Mouse (Mus musculus) kidney, postnatal 10 days (tissue): ENCODE measurements around the gene Gm11564.
"Not testable (repeated sequence)": the region's sequence is repeated elsewhere in the genome, so short reads cannot be mapped to it uniquely, and the experiment has no call there.

Experiments used
- DNase-seq: peaks from one replicate; pipeline ENCODE4 v3.0.0; 2021; ENCODE audit warnings: mixed read lengths

Gene Gm11564

DNA sequence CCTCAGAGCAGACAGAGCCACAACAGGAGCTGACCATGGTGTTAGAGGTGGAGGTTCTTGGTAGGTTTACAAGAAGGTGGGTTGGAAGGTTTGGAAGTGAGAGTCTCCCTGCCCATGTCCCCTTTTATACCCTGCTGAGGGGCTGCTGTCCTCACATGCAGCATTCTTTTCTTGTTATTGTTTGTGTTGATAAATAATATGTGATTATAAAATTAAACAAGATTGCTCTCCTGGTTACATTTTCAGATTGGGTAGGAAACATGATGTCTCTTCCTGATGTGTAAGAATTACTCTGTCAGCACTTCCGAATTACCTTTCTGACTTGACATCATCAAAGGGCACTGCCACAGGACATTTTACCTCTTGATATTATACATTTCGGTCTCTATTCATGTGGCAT is at the start of gene Gm11564:
Gene Gm11564, minus strand, starts transcription at position 101 of the 400 bp plus-strand sequence.
- DNase-seq: not testable (repeated sequence)

DNA sequence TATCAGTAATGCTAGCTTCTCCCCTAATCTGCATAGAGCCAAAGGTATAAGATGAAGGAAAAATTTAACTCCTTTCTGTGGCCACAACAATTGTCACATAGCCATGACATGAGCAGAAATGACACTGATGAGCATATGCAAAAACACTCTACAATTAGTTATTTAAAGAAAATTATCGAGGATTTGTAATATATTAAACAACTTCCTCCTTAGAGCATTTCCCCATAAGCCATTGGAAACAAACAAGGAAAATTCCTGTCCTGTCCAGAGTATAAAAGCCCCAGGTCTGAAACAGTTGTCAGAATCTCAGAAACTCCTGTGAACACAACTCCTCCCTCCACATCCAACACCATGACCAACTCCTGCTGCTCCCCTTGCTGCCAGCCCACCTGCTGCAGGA is 48.7 kb upstream of the Gm11564 start, which contains the start of gene Gm11559:
Gene Gm11559, plus strand, starts transcription at position 301 of the 400 bp plus-strand sequence.
- not testable (repeated sequence) for DNase-seq

DNA sequence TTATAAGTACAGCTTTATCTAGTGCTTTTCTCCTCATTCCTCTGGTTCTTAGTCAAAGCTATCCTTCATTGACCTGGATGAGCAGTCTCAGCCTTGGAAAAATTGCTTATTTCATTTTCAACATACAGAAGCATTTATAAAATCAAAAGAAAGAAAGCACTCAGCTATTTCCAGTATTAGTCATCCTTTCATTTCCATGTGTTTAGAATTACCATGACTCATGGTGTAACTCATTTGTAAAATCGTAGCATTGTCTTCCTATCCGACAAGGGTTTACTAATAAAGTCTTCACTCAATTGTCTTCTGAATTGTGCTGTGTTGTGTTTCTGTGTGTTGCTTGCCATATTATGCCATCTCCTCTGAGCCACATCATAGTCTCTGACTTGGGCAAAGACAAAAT is 43.3 kb upstream of the Gm11564 start:
- DNase-seq: no peak

DNA sequence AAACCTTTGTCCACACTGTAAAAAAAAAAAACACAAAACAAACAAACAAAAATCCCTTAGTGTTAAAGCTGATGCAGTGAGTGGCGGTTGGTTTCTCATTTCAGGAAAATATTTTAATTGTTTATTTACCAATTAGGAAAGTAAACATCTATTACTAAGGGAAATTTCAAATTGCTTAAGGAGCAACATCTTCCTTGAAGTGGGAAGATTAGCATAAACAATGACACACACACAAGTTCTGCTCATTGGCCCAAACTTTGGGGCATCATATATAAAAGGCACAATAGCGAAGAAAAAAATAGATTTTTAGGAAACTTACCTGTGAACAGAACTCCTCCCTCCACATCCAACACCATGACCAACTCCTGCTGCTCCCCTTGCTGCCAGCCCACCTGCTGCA is 42.2 kb upstream of the Gm11564 start, which contains the start of gene Gm11568:
Gene Gm11568, plus strand, starts transcription at position 301 of the 400 bp plus-strand sequence.
- DNase-seq: no peak

DNA sequence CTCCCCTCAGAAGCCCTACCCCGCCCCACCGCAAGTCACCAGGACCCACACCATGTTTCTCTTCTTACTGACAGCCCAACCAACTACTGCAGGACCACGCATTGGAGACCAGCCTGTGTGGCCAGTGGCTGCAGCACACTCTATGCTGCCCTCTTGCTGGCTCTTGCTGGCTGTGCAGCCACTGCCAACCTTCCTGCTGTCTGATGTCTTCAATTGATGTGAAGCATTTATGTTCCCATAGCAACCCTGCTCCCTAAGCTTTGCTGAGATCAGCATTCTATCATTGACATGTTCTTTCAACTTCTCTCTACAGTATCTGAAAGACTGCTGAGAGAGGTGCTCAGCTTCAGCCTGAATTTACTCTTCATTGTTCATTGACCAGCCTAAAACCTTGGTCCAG is 38.7 kb upstream of the Gm11564 start:
- DNase-seq: peak; percentile 7

DNA sequence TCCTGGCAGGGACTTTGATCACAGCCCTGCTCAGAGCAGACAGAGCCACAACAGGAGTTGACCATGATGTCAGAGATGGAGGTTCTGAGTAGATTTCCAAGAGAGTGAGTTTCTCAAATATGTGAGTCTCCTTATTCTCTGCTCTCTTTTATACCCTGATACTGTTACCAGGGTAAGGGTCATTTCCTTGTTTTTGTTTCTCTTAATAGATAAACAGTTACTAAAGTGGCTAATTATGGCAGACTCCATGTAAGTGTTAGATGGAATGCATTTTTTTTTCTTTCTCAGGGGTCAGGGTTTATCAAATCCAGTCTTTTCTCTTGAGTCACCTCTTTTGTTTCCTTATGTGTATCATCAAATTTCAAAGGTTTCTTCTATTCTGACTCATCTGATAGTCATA is 36.0 kb upstream of the Gm11564 start, which contains the start of gene Krtap4-16:
Gene Krtap4-16, minus strand, starts transcription at position 101 of the 400 bp plus-strand sequence.
- no peak for DNase-seq

DNA sequence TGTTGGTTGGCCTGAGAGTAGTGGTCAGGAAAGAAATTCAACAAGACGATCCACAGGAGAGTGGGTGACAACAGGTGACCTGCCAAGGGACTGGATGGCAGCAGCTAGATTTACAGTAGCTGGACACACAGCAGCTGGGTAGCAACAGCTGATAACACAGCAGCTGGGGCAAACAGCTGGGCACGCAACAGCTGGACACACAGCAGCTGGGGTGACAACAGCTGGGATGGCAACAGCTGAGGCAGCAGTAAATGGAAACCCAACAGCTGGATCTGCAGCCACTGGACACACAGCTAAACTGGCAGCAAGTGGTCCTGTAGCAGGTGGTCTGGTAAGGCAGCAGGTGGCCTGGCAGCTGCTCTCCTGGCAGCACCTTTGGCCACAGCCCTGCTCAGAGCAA is 31.3 kb upstream of the Gm11564 start:
- no peak for DNase-seq

DNA sequence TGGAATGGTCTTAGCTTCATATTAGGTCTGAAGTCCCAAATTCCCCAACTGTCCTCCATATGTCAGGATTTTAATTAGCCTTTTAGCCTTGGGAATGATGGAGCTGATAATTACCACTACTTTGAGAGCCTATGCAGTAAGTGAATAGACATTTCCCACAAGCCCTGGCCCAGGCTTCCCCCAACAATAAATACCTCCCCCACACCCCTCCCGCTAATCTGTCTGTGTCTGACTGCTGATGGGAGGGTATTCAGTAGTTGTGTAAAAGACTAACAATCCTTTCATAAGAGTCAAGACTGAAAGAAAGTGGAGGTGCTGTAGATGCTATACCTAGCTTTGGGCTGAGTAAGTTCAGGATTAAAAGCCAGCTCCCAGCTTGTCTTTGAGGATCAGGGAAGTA is 26.7 kb upstream of the Gm11564 start:
- no peak for DNase-seq

DNA sequence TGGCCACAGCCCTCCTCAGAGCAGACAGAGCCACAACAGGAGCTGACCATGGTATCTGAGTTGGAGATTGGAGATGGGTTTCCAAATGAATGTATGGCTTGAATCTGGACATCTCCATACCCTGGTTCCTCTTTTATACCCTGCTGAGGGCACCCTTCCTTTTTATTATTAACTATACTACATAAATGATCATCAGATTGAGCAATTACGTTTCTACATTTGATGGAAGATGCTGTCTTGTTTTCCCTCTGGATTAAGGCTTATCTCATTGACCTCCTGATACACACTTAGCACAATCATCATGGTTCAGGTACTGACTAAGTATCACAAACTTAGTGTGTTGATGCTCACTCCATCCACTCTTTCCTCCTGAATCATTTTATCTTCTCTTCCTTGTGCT is 22.5 kb upstream of the Gm11564 start, which contains the start of gene 2300003K06Rik:
Gene 2300003K06Rik, minus strand, starts transcription at position 101 of the 400 bp plus-strand sequence.
- DNase-seq: no peak

DNA sequence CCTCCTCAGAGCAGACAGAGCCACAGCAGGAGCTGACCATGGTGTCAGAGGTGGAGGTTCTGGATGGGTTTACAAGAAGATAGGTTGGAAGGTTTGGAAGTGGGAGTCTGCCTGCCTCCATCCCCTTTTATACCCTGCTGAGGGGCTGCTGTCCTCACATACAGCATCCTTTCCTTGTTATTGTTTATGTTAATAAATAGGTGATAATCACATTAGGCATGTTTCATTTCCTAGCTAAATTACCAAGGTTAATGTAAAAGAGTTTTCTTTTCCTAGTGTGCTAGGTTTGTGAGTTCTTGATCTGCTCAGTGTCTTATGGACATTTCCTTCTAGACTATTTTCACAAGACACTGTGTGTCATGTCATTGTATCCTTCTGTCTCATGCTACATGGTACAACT is 5.7 kb downstream of the Gm11564 start, which contains the start of gene Krtap4-13:
Gene Krtap4-13, minus strand, starts transcription at position 101 of the 400 bp plus-strand sequence.
- not testable (repeated sequence) for DNase-seq

DNA sequence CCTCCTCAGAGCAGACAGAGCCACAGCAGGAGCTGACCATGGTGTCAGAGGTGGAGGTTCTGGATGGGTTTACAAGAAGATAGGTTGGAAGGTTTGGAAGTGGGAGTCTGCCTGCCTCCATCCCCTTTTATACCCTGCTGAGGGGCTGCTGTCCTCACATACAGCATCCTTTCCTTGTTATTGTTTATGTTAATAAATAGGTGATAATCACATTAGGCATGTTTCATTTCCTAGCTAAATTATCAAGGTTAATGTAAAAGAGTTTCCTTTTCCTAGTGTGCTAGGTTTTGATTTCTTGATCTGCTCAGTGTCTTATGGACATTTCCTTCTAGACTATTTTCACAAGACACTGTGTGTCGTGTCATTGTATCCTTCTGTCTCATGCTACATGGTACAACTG is 11.1 kb downstream of the Gm11564 start, which contains the start of gene Gm11554:
Gene Gm11554, minus strand, starts transcription at position 101 of the 400 bp plus-strand sequence.
- DNase-seq: not testable (repeated sequence)

DNA sequence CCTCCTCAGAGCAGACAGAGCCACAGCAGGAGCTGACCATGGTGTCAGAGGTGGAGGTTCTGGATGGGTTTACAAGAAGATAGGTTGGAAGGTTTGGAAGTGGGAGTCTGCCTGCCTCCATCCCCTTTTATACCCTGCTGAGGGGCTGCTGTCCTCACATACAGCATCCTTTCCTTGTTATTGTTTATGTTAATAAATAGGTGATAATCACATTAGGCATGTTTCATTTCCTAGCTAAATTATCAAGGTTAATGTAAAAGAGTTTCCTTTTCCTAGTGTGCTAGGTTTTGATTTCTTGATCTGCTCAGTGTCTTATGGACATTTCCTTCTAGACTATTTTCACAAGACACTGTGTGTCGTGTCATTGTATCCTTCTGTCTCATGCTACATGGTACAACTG is 16.6 kb downstream of the Gm11564 start, which contains the start of gene Gm11569:
Gene Gm11569, minus strand, starts transcription at position 101 of the 400 bp plus-strand sequence.
- not testable (repeated sequence) for DNase-seq

DNA sequence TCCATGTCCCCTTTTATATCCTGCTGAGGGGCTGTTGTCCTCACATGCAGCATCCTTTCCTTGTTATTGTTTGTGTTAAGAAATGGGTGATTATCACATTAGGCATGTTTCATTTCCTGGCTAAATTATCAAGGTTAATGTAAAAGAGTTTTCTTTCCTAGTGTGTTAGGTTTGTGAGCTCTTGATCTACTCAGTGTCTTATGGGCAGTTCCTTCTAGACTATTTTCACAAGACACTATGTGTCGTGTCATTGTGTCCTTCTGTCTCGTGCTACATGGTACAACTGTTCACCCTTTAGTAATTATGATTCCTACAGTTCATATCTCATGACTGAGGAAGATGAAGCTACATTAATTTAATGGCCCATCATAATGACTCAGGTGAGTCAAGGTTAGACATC is 22.1 kb downstream of the Gm11564 start, which contains the start of gene Gm11596:
Gene Gm11596, minus strand, starts transcription at position 101 of the 400 bp plus-strand sequence.
- DNase-seq: no peak

DNA sequence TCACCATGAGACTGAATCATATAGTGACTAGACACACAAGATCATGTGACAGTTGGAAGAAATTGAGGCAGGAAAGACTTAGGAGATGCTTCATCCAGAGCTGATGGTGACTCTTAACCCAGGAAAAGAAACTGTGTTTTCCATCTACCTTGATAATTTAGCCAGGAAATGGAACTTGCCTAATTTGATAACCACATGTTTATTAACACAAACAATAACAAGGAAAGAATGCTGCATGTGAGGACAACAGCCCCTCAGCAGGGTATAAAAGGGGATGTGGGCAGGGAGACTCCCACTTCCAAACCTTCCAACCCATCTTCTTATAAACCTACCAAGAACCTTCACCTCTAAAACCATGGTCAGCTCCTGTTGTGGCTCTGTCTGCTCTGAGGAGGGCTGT is 30.6 kb downstream of the Gm11564 start, which contains the start of gene Krtap4-9:
Gene Krtap4-9, plus strand, starts transcription at position 301 of the 400 bp plus-strand sequence.
- DNase-seq: not testable (repeated sequence)

DNA sequence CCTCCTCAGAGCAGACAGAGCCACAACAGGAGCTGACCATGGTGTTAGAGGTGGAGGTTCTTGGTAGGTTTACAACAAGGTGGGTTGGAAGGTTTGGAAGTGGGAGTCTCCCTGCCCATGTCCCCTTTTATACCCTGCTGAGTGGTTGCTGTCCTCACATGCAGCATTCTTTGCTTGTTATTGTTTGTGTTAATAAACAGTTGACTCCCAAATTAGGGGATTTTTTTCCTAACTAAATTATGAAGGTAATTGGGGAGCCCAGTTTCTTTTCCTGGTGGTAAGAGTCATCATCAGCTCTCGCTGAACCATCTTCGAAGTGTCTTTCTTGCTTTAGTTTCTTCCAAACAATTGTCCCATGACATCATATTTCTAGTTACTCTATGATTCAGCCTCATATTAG is 34.9 kb downstream of the Gm11564 start, which contains the start of gene Krtap4-8:
Gene Krtap4-8, minus strand, starts transcription at position 101 of the 400 bp plus-strand sequence.
- DNase-seq: no peak

DNA sequence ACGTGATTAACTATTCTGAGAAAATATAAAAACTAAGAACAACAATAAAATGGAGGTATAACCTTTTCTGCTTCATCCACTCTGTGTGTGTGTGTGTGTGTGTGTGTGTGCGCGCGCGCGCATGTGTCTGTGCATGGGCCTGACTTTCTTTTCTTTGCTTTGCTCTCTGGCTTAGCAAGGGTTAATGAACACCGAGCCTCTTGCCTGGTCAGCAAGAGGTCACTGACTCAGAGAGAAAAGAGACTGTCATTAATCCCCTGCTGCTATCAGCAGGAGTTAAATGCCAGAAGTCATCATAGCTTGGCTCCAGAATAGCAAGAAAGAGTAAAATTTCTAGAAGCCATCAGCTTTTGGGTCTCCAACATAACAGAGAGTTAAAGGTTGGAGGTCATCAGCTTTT is 37.1 kb downstream of the Gm11564 start:
- no peak for DNase-seq

DNA sequence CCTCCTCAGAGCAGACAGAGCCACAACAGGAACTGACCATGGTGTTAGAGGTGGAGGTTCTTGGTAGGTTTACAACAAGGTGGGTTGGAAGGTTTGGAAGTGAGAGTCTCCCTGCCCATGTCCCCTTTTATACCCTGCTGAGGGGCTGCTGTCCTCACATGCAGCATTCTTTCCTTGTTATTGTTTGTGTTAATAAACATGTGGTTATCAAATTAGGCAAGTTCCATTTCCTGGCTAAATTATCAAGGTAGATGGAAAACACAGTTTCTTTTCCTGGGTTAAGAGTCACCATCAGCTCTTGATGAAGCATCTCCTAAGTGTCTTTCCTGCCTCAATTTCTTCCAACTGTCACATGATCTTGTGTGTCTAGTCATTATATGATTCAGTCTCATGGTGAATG is 42.7 kb downstream of the Gm11564 start, which contains the start of gene Gm11595:
Gene Gm11595, minus strand, starts transcription at position 101 of the 400 bp plus-strand sequence.
- not testable (repeated sequence) for DNase-seq

DNA sequence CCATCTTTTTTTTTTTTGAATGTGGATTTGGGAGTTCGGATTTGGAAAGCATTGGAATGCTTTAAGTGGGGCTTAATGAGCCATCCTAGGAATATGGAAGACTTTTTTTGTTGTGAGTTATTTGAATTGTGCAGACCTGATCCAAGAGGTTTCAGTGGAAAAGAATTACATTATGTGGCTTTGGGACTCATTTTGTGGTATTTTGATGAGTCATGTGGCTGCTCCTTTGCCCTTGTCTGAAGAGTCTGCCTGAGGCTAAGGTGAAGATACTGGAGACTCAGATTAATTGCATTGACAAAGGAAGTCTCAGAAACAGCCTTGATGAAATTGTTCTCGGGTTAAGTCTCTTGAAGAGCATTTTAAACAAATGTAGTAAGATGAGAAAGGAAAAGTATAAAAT is 47.1 kb downstream of the Gm11564 start:
- DNase-seq: no peak
